Mouse (Mus musculus) layer of hippocampus, adult 9-10 months (tissue): ENCODE measurements around the gene Cox15.

ENCODE experiments used
- DNase-seq: peaks from one replicate; pipeline ENCODE4 v3.0.0; 2022; ENCODE audit warnings: low spot score

Gene Cox15

GRCm38 (mm10) chr19:43708206-43708605 is 44.6 kb downstream of the Cox15 start:
- no peak for DNase-seq

- no peak for DNase-seq
Observed at GRCm38 (mm10) chr19:43704787-43705497, 47.9 kb downstream of the Cox15 start.

GRCm38 (mm10) chr19:43704211-43704610 is 48.6 kb downstream of the Cox15 start:
- DNase-seq: no peak

- DNase-seq: no peak
Observed at GRCm38 (mm10) chr19:43699763-43700155, 53.0 kb downstream of the Cox15 start.

- no peak for DNase-seq
Observed at GRCm38 (mm10) chr19:43699021-43699762, 53.6 kb downstream of the Cox15 start.

- no peak for DNase-seq
Observed at GRCm38 (mm10) chr19:43697666-43698370, 55.0 kb downstream of the Cox15 start.

GRCm38 (mm10) chr19:43695514-43695964 is 57.3 kb downstream of the Cox15 start:
- no peak for DNase-seq

GRCm38 (mm10) chr19:43692815-43693214 is 60.0 kb downstream of the Cox15 start:
- no peak for DNase-seq

GRCm38 (mm10) chr19:43689419-43690246 is 63.2 kb downstream of the Cox15 start, which contains the start of gene Entpd7:
TSS of gene Entpd7 (plus strand) at chr19:43689672.
- DNase-seq: peak; percentile 87
